Mouse (Mus musculus) lung, embryonic 15.5 days (tissue): Measurements from ENCODE around the gene Sez6. TPM values are rescaled to one million over a fixed set of nuclear protein-coding genes. Genes with fewer than 3 reads are reported as not detected.

Source experiments
- ATAC-seq: fragments of 200-750 bp; cut with Nextera tagmentation; 2 replicates; pipeline ENCODE4 v1.8.0; 2017; ENCODE audit warnings: moderate number of reproducible peaks, borderline replicate concordance; ENCODE audit not compliant: low FRiP score, low TSS enrichment; ENCODE audit errors: extremely low read depth
- H3K27ac ChIP-seq: fragments of 300-500 bp; sonication (generic); 2 replicates; pipeline ENCODE4 v1.5.1; 2015; ENCODE audit warnings: moderate library complexity, mild to moderate bottlenecking, inconsistent platforms
- H3K27me3 ChIP-seq: fragments of 300-500 bp; sonication (generic); 2 replicates; pipeline ENCODE4 v1.6.1; 2015; ENCODE audit warnings: inconsistent platforms
- H3K36me3 ChIP-seq: fragments of 300-500 bp; sonication (generic); 2 replicates; pipeline ENCODE4 v1.6.1; 2015; ENCODE audit warnings: inconsistent platforms
- H3K4me1 ChIP-seq: fragments of 300-500 bp; sonication (generic); 2 replicates; pipeline ENCODE4 v1.6.1; 2015; ENCODE audit warnings: inconsistent platforms
- H3K4me2 ChIP-seq: fragments of 300-500 bp; sonication (generic); 2 replicates; pipeline ENCODE4 v1.6.1; 2015; ENCODE audit warnings: inconsistent platforms, mild to moderate bottlenecking, moderate library complexity
- H3K4me3 ChIP-seq: fragments of 300-500 bp; sonication (generic); 2 replicates; pipeline ENCODE4 v1.5.1; 2015; ENCODE audit warnings: mild to moderate bottlenecking, inconsistent platforms
- H3K9ac ChIP-seq: fragments of 300-500 bp; sonication (generic); 2 replicates; pipeline ENCODE4 v1.6.1; 2015; ENCODE audit warnings: inconsistent platforms
- H3K9me3 ChIP-seq: fragments of 300-500 bp; sonication (generic); 2 replicates; pipeline ENCODE4 v1.6.1; 2016; ENCODE audit warnings: inconsistent platforms
- WGBS: fragments of 180-500 bp; shearing (Covaris S2); methylation state at CpG from one replicate; pipeline ENCODE4 v1.1.7; 2015; 5-methylcytosine and 5-hydroxymethylcytosine counted together
- polyA plus RNA-seq: library from polyadenylated mRNA; unstranded; fragments of >200 nt; fragmentation: Nextera tagmentation; extraction: Ambion mirVana; gene quantifications from 2 replicates; pipeline ENCODE4 v1.2.1, GENCODE M21; 2015

Gene Sez6
- polyA plus RNA-seq, 1 experiment from 2014 or later: 0.51 TPM

DNA sequence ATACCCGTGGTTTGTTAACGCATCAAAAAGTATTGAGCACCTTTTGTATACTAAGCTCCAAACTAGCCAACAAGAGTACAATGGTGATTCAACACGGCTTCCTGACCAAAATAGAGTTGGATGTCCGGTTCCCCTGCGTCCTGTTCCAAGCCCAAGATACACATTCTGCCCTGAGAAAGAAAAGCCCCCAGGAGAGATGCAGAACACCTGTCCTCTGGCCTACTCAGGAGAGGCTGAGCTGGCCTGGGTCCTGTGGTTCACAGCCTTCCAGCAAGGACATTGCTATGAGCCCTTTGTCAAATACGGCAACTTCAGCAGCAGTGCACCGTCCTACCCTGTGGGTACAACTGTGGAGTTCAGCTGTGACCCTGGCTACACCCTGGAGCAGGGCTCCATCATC is 42.9 kb downstream of the Sez6 start:
- no peaks in the 10 kb centered on the region for H3K4me1 ChIP-seq
- H3K4me2 ChIP-seq: no peak overlapping the region
- ATAC-seq: no peak
- no peaks in the 10 kb centered on the region for H3K9me3 ChIP-seq
- no peak overlapping the region for H3K27ac ChIP-seq
- 77% methylated on average over 7 of the region's 7 CpGs for WGBS
- peaks cover 37% of the 10 kb centered on the region for H3K27me3 ChIP-seq
- H3K36me3 ChIP-seq: no peaks in the 10 kb centered on the region
- no peak overlapping the region for H3K9ac ChIP-seq
- H3K4me3 ChIP-seq: no peak overlapping the region

- Histone ChIP-seq H3K9me3 (no peaks in the 10 kb centered on the region), H3K4me2 (no peak overlapping the region), H3K4me1 (no peaks in the 10 kb centered on the region), H3K4me3 (no peak overlapping the region), H3K27ac (no peak overlapping the region), H3K9ac (no peak overlapping the region), H3K36me3 (no peaks in the 10 kb centered on the region), H3K27me3 (peaks cover 40% of the 10 kb centered on the region)
- 35% methylated on average over 15 of the region's 15 CpGs for WGBS
- ATAC-seq: no peak
Observed at GRCm38 (mm10) chr11:77974325-77974724, 43.7 kb downstream of the Sez6 start.

DNA sequence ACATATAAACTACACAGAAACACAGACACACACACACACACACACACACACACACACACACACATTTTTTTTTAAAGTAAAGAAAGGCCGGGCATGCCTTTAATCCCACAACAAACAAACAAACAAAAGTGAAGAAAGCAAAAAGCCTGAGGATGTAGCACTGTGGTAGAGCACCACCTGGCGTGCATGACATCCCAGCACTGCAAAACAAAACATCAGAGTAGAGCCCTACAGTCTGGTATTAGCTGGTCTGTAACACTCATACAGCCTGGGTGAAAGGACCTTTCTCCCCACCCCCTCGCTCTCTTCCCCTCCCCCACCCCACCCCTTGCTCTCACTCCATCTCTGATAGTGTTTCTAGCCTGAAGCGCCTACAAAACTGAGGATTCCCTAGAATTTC is 45.3 kb downstream of the Sez6 start:
- Histone ChIP-seq H3K36me3 (no peaks in the 10 kb centered on the region), H3K9me3 (no peaks in the 10 kb centered on the region), H3K4me3 (no peak overlapping the region), H3K27ac (no peak overlapping the region), H3K27me3 (peaks cover 41% of the 10 kb centered on the region), H3K9ac (no peak overlapping the region), H3K4me2 (no peak overlapping the region), H3K4me1 (no peaks in the 10 kb centered on the region)
- ATAC-seq: no peak
- 20% methylated on average over 4 of the region's 4 CpGs for WGBS

- H3K27ac ChIP-seq: no peak overlapping the region
- 72% methylated on average over 6 of the region's 6 CpGs for WGBS
- H3K9ac ChIP-seq: no peak overlapping the region
- H3K9me3 ChIP-seq: no peaks in the 10 kb centered on the region
- no peaks in the 10 kb centered on the region for H3K36me3 ChIP-seq
- peaks cover 5% of the 10 kb centered on the region; the same call in 1 of the 2 replicates for H3K4me1 ChIP-seq
- no peak for ATAC-seq
- H3K27me3 ChIP-seq: peaks cover 41% of the 10 kb centered on the region
- H3K4me2 ChIP-seq: no peak overlapping the region
- H3K4me3 ChIP-seq: no peak overlapping the region
Observed at GRCm38 (mm10) chr11:77978161-77978560, 47.6 kb downstream of the Sez6 start.

DNA sequence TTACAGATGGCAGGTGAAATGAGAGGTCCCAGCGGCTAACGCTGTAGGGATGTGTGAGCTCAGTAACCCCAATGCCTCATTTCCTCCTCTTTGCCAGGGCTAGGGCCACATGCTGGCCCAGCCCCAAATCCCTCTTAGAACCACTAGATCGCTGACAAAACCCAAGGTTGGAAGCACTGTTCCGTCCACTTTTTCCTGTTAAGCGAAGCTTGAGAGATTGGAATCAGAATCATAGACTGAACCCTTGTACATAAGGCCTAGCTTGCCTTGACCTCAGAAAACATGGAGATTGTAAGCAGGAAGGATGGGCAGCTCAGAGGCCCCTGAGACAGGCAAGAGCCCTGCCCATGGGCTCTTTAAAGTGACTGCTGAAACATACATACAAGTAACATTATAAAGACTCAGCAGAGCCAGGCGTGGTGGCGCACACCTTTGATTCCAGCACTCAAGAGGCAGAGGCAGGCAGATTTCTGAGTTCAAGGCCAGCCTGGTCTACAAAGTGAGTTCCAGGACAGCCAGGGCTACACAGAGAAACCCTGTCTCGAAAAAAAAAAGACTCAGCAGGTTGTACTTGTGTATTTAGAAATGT is 48.7 kb downstream of the Sez6 start:
- Histone ChIP-seq H3K27me3 (peaks cover 32% of the 10 kb centered on the region), H3K4me3 (no peak overlapping the region), H3K4me2 (no peak overlapping the region), H3K9ac (no peak overlapping the region), H3K36me3 (no peaks in the 10 kb centered on the region), H3K4me1 (peaks cover 5% of the 10 kb centered on the region; the same call in 1 of the 2 replicates), H3K27ac (no peak overlapping the region), H3K9me3 (no peaks in the 10 kb centered on the region)
- 78% methylated on average over 8 of the region's 8 CpGs for WGBS
- no peak for ATAC-seq

GRCm38 (mm10) chr11:77980281-77981204 is 49.9 kb downstream of the Sez6 start:
- Histone ChIP-seq H3K36me3 (no peaks in the 10 kb centered on the region), H3K27me3 (peaks cover 23% of the 10 kb centered on the region), H3K4me2 (peak overlapping the region; percentile 88; the same call in 1 of the 2 replicates), H3K9me3 (no peaks in the 10 kb centered on the region), H3K4me1 (peaks cover 12% of the 10 kb centered on the region), H3K27ac (no peak overlapping the region), H3K4me3 (no peak overlapping the region), H3K9ac (no peak overlapping the region)
- WGBS: 35% methylated on average over 11 of the region's 11 CpGs
- no peak for ATAC-seq

- Histone ChIP-seq H3K4me2 (peak overlapping the region; percentile 88), H3K27ac (peak overlapping the region; percentile 97), H3K4me3 (peak overlapping the region; percentile 100), H3K9ac (peak overlapping the region; percentile 54), H3K36me3 (peaks cover 6% of the 10 kb centered on the region), H3K9me3 (no peaks in the 10 kb centered on the region), H3K4me1 (peaks cover 17% of the 10 kb centered on the region), H3K27me3 (peaks cover 16% of the 10 kb centered on the region)
- under 1% methylated on average over 29 of the region's 29 CpGs for WGBS
- peak; percentile 85 for ATAC-seq
Observed at GRCm38 (mm10) chr11:77981609-77982440, 51.2 kb downstream of the Sez6 start.

GRCm38 (mm10) chr11:77982441-77982905 is 51.9 kb downstream of the Sez6 start, which contains the start of gene Phf12:
Gene Phf12, plus strand, starts transcription at chr11:77982754.
- Histone ChIP-seq H3K9ac (peak within 1 kb of the TSS; percentile 100), H3K4me1 (peaks cover 17% of the 10 kb centered on the region), H3K4me2 (peak within 1 kb of the TSS; percentile 88), H3K4me3 (peak within 1 kb of the TSS; percentile 100), H3K36me3 (peaks cover 8% of the 10 kb centered on the region), H3K27me3 (peaks cover 10% of the 10 kb centered on the region; the same call in 1 of the 2 replicates), H3K27ac (peak within 1 kb of the TSS; percentile 97), H3K9me3 (no peaks in the 10 kb centered on the region)
- peak; percentile 91 for ATAC-seq
- 0% methylated on average over 62 of the region's 62 CpGs for WGBS

DNA sequence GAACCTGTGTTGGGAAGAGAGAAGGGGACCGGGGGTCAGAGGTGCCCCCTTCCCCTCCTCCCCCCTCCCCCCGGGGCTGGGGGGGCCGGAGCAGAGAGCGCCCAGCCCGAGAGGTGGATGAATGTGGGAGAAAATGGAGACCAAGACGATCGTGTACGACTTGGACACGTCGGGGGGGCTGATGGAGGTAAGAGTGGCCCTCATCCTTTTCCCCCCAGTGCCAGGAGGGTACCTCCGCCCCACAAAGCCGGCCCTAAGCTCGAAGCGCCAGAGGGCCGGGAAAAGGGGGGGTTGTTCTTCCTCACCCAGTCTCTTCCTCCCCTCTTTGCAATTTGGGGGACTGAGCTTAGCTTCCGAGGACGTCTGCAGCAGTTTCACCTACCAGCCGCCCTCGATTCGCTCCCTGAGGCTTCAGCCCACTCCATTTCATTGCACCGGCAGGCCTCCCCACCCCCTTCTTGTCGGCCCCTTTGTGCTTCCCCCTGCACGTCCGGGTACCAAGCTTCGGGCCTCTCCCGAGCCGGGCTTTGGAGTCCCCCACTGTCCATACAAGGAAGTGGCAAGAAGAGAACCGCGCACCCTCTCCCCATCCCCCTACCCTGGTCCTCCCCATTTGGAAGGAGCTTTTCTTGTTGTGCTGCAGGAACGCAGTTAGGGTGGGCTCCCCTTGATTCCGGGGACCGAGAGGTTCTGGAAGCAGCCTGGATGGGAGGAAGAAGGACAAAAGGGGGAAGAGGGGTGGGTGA is 52.8 kb downstream of the Sez6 start:
- peak overlapping the region; percentile 100 for H3K9ac ChIP-seq
- no peak for ATAC-seq
- H3K27me3 ChIP-seq: 0 out of 2 replicates have a peak, but pooled peaks cover 4% of the 10 kb centered on the region
- peak overlapping the region; percentile 95 for H3K27ac ChIP-seq
- peaks cover 17% of the 10 kb centered on the region for H3K4me1 ChIP-seq
- H3K4me2 ChIP-seq: peak overlapping the region; percentile 88
- H3K9me3 ChIP-seq: no peaks in the 10 kb centered on the region
- H3K4me3 ChIP-seq: peak overlapping the region; percentile 100
- peaks cover 14% of the 10 kb centered on the region for H3K36me3 ChIP-seq
- WGBS: under 1% methylated on average over 30 of the region's 32 CpGs

DNA sequence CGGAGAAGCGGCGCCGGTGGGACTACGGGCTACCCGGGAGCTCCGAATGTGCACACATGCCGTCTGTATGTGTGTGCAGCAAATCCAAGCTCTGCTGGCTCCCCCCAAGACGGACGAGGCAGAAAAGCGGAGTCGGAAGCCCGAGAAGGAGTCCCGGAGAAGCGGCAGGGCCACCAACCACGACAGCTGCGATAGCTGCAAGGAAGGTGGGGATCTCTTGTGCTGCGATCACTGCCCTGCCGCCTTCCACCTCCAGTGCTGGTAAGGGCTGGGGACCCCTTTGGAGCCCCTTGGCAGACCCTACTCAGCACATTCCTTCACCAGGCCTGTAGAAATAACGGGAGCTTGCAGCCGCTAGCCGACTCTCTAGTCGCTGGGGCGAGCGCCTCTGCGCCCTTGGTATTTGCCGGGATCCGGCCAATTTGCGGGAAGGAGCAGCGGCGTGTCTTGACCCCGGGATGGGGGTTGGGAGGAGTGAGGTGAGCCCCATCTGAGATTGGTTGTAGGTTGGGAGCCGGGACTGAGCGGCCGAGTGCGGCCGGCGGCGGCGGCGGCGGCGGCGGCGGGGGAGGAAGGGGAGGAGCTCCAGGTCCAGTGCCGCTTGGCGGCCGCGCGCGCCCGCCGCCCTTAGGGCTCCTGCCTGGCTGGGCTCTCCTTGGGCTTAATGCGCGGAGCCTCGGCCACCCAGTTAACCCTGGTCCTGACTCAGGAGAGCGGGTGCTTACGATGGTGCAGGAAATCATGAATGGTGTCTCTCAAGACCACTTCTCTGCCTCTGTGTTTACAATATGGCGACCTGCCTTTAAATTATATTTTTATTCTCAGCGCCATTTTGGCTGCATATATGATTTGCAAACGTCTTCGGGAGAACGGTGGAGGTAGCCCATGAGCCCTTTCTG is 53.6 kb downstream of the Sez6 start:
- H3K9ac ChIP-seq: peak overlapping the region; percentile 100
- 0 out of 2 replicates have a peak, but pooled peaks cover 2% of the 10 kb centered on the region for H3K27me3 ChIP-seq
- H3K27ac ChIP-seq: peak overlapping the region; percentile 95
- no peaks in the 10 kb centered on the region for H3K9me3 ChIP-seq
- H3K36me3 ChIP-seq: peaks cover 22% of the 10 kb centered on the region
- H3K4me3 ChIP-seq: peak overlapping the region; percentile 100
- ATAC-seq: peak; percentile 2; the same call in 1 of the 2 replicates
- H3K4me2 ChIP-seq: peak overlapping the region; percentile 88
- peaks cover 17% of the 10 kb centered on the region for H3K4me1 ChIP-seq
- under 1% methylated on average over 51 of the region's 63 CpGs for WGBS
